Mouse (Mus musculus) lung, adult 2 months (tissue): Measurements from ENCODE around the gene 9130023H24Rik.
A peak's percentile ranks its signal among the peaks of the same experiment; 100 is the strongest.

Experiments
- CTCF ChIP-seq: fragments of 200-500 bp; IDR thresholded peaks from 2 replicates; pipeline ENCODE4 v1.5.1; 2011; ENCODE audit warnings: mild to moderate bottlenecking, low read length, control low read depth; ENCODE audit not compliant: insufficient read depth
- POLR2A ChIP-seq: fragments of 200-500 bp; IDR thresholded peaks from 2 replicates; pipeline ENCODE4 v1.6.1; 2011; ENCODE audit warnings: low read depth, mild to moderate bottlenecking, control low read depth, low read length, borderline replicate concordance; ENCODE audit errors: extremely low read depth

DNA sequence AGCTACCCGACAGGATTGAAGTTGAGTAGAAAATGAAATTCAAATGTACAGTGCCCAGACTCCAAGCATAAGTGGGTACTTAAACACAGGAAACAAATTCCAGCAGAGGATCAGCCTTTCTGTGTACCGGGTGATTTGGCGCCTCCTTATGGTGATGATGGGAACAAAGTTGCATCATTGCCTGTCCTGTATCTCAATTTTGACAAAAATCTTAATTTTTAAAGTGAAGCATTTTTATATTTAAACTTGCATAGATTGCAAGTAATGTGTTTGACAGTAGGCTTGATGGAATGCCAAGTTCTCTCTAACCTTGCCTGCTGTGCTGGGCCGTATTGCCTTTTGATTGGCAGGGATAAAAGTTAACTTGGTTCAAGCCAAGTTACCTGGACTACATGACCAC, 1.2 kb upstream of the 9130023H24Rik start:
- TF ChIP-seq CTCF (0 out of 2 replicates have a peak, but pooled peaks have one; percentile 5), POLR2A (no peak)
